Mouse (Mus musculus): Measurements from ENCODE around the gene Ptges3l. TPM values are rescaled to one million over a fixed set of nuclear protein-coding genes. Genes with fewer than 3 reads are reported as not detected.
"Not testable (repeated sequence)": the region's sequence is repeated elsewhere in the genome, so short reads cannot be mapped to it uniquely, and the experiment has no call there.

Ptges3l gene
- 8.9 and 10.3 TPM in 2 replicates for polyA plus RNA-seq (2014; fragmentation: Nextera tagmentation; extraction: Ambion mirVana)

- Histone ChIP-seq H3K9ac (ENCODE audit: low read depth, low read length) (peak within 1 kb of the TSS; percentile 82), H3K27me3 (ENCODE audit: control insufficient read depth, insufficient read depth, low read length) (no peaks in the 10 kb centered on the region), H3K4me1 (ENCODE audit: control insufficient read depth, insufficient read depth, low read length) (peaks cover 19% of the 10 kb centered on the region), H3K4me2 (replicated peaks; ENCODE audit: low read depth, low read length) (peak within 1 kb of the TSS; percentile 78), H3K36me3 (ENCODE audit: control insufficient read depth, insufficient read depth, low read length) (peaks cover 8% of the 10 kb centered on the region), H3K27ac (ENCODE audit: low read depth, low read length) (peak within 1 kb of the TSS; percentile 80), H3K9me3 (ENCODE audit: control insufficient read depth, low read length) (no peaks in the 10 kb centered on the region), H3K4me3 (ENCODE audit: low read length) (peak within 1 kb of the TSS; percentile 95)
- peak; percentile 93 for ATAC-seq (ENCODE audit: low FRiP score, low TSS enrichment)
- WGBS, result under 1% methylated on average over 69 of the region's 81 CpGs
These were observed at the start of gene Ptges3l, which contains the start of gene Rundc1 for GRCm38 (mm10) chr11:101424925-101425813. Gene Ptges3l (minus strand): TSS chr11:101425333. Gene Rundc1 (plus strand): TSS chr11:101425085.

GRCm38 (mm10) chr11:101474298-101474697, 49.2 kb upstream of the Ptges3l start:
- Histone ChIP-seq H3K4me1 (ENCODE audit: control insufficient read depth, insufficient read depth, low read length) (peaks cover 4% of the 10 kb centered on the region; the same call in 1 of the 2 replicates), H3K9me3 (ENCODE audit: control insufficient read depth, low read length) (no peaks in the 10 kb centered on the region), H3K9ac (ENCODE audit: low read depth, low read length) (no peak overlapping the region), H3K4me2 (replicated peaks; ENCODE audit: low read depth, low read length) (no peak overlapping the region), H3K4me3 (ENCODE audit: low read length) (no peak overlapping the region), H3K27me3 (ENCODE audit: control insufficient read depth, insufficient read depth, low read length) (no peaks in the 10 kb centered on the region), H3K36me3 (ENCODE audit: control insufficient read depth, insufficient read depth, low read length) (no peaks in the 10 kb centered on the region), H3K27ac (ENCODE audit: low read depth, low read length) (no peak overlapping the region)
- ATAC-seq (ENCODE audit: low FRiP score, low TSS enrichment), result no peak
- 86% methylated on average over 5 of the region's 5 CpGs for WGBS

GRCm38 (mm10) chr11:101473686-101474085, 48.6 kb upstream of the Ptges3l start:
- not testable (repeated sequence) for H3K9me3 ChIP-seq (ENCODE audit: control insufficient read depth, low read length); H3K27ac ChIP-seq (ENCODE audit: low read depth, low read length); H3K9ac ChIP-seq (ENCODE audit: low read depth, low read length); H3K4me2 ChIP-seq (replicated peaks; ENCODE audit: low read depth, low read length); ATAC-seq (ENCODE audit: low FRiP score, low TSS enrichment); H3K36me3 ChIP-seq (ENCODE audit: control insufficient read depth, insufficient read depth, low read length); H3K4me3 ChIP-seq (ENCODE audit: low read length); H3K27me3 ChIP-seq (ENCODE audit: control insufficient read depth, insufficient read depth, low read length); H3K4me1 ChIP-seq (ENCODE audit: control insufficient read depth, insufficient read depth, low read length)
- WGBS, result 81% methylated on average over 1 of the region's 1 CpGs

GRCm38 (mm10) chr11:101472336-101472735, 47.2 kb upstream of the Ptges3l start:
- 0 out of 2 replicates have a peak, but pooled peaks cover 7% of the 10 kb centered on the region for H3K4me1 ChIP-seq (ENCODE audit: control insufficient read depth, insufficient read depth, low read length)
- H3K36me3 ChIP-seq (ENCODE audit: control insufficient read depth, insufficient read depth, low read length), result no peaks in the 10 kb centered on the region
- WGBS, result 25% methylated on average over 7 of the region's 7 CpGs
- H3K4me2 ChIP-seq (replicated peaks; ENCODE audit: low read depth, low read length), result no peak overlapping the region
- no peaks in the 10 kb centered on the region for H3K9me3 ChIP-seq (ENCODE audit: control insufficient read depth, low read length)
- no peak for ATAC-seq (ENCODE audit: low FRiP score, low TSS enrichment)
- H3K27ac ChIP-seq (ENCODE audit: low read depth, low read length), result no peak overlapping the region
- H3K9ac ChIP-seq (ENCODE audit: low read depth, low read length), result no peak overlapping the region
- no peak overlapping the region for H3K4me3 ChIP-seq (ENCODE audit: low read length)
- no peaks in the 10 kb centered on the region for H3K27me3 ChIP-seq (ENCODE audit: control insufficient read depth, insufficient read depth, low read length)

- Histone ChIP-seq H3K27me3 (ENCODE audit: control insufficient read depth, insufficient read depth, low read length) (no peaks in the 10 kb centered on the region), H3K9me3 (ENCODE audit: control insufficient read depth, low read length) (no peaks in the 10 kb centered on the region), H3K4me1 (ENCODE audit: control insufficient read depth, insufficient read depth, low read length) (0 out of 2 replicates have a peak, but pooled peaks cover 7% of the 10 kb centered on the region), H3K27ac (ENCODE audit: low read depth, low read length) (no peak overlapping the region), H3K4me3 (ENCODE audit: low read length) (no peak overlapping the region), H3K4me2 (replicated peaks; ENCODE audit: low read depth, low read length) (no peak overlapping the region), H3K9ac (ENCODE audit: low read depth, low read length) (no peak overlapping the region), H3K36me3 (ENCODE audit: control insufficient read depth, insufficient read depth, low read length) (no peaks in the 10 kb centered on the region)
- WGBS, result 43% methylated on average over 3 of the region's 3 CpGs
- ATAC-seq (ENCODE audit: low FRiP score, low TSS enrichment), result no peak
These were observed 46.8 kb upstream of the Ptges3l start for GRCm38 (mm10) chr11:101471926-101472325.

GRCm38 (mm10) chr11:101470206-101470605, 45.1 kb upstream of the Ptges3l start:
- no peak overlapping the region for H3K4me3 ChIP-seq (ENCODE audit: low read length)
- no peaks in the 10 kb centered on the region for H3K9me3 ChIP-seq (ENCODE audit: control insufficient read depth, low read length)
- ATAC-seq (ENCODE audit: low FRiP score, low TSS enrichment), result no peak
- no peak overlapping the region for H3K4me2 ChIP-seq (replicated peaks; ENCODE audit: low read depth, low read length)
- no peak overlapping the region for H3K9ac ChIP-seq (ENCODE audit: low read depth, low read length)
- H3K27ac ChIP-seq (ENCODE audit: low read depth, low read length), result no peak overlapping the region
- no peaks in the 10 kb centered on the region for H3K36me3 ChIP-seq (ENCODE audit: control insufficient read depth, insufficient read depth, low read length)
- 0 out of 2 replicates have a peak, but pooled peaks cover 7% of the 10 kb centered on the region for H3K4me1 ChIP-seq (ENCODE audit: control insufficient read depth, insufficient read depth, low read length)
- WGBS, result 51% methylated on average over 7 of the region's 7 CpGs
- H3K27me3 ChIP-seq (ENCODE audit: control insufficient read depth, insufficient read depth, low read length), result no peaks in the 10 kb centered on the region

- Histone ChIP-seq H3K4me2 (replicated peaks; ENCODE audit: low read depth, low read length) (peak overlapping the region; percentile 90), H3K4me1 (ENCODE audit: control insufficient read depth, insufficient read depth, low read length) (peaks cover 14% of the 10 kb centered on the region; the same call in 1 of the 2 replicates), H3K4me3 (ENCODE audit: low read length) (peak overlapping the region; percentile 74; the same call in 1 of the 2 replicates), H3K27me3 (ENCODE audit: control insufficient read depth, insufficient read depth, low read length) (no peaks in the 10 kb centered on the region), H3K27ac (ENCODE audit: low read depth, low read length) (no peak overlapping the region), H3K9me3 (ENCODE audit: control insufficient read depth, low read length) (no peaks in the 10 kb centered on the region), H3K9ac (ENCODE audit: low read depth, low read length) (no peak overlapping the region), H3K36me3 (ENCODE audit: control insufficient read depth, insufficient read depth, low read length) (no peaks in the 10 kb centered on the region)
- 62% methylated on average over 4 of the region's 4 CpGs for WGBS
- no peak for ATAC-seq (ENCODE audit: low FRiP score, low TSS enrichment)
These were observed 44.0 kb upstream of the Ptges3l start for GRCm38 (mm10) chr11:101469155-101469554.

- Histone ChIP-seq H3K9ac (ENCODE audit: low read depth, low read length) (peak overlapping the region; percentile 72), H3K27me3 (ENCODE audit: control insufficient read depth, insufficient read depth, low read length) (no peaks in the 10 kb centered on the region), H3K36me3 (ENCODE audit: control insufficient read depth, insufficient read depth, low read length) (no peaks in the 10 kb centered on the region), H3K27ac (ENCODE audit: low read depth, low read length) (no peak overlapping the region), H3K4me2 (replicated peaks; ENCODE audit: low read depth, low read length) (peak overlapping the region; percentile 90), H3K4me3 (ENCODE audit: low read length) (peak overlapping the region; percentile 74), H3K4me1 (ENCODE audit: control insufficient read depth, insufficient read depth, low read length) (peaks cover 18% of the 10 kb centered on the region), H3K9me3 (ENCODE audit: control insufficient read depth, low read length) (no peaks in the 10 kb centered on the region)
- WGBS, result 3% methylated on average over 13 of the region's 13 CpGs
- no peak for ATAC-seq (ENCODE audit: low FRiP score, low TSS enrichment)
These were observed 43.6 kb upstream of the Ptges3l start for GRCm38 (mm10) chr11:101468731-101469130.

- H3K36me3 ChIP-seq (ENCODE audit: control insufficient read depth, insufficient read depth, low read length), result no peaks in the 10 kb centered on the region
- H3K27ac ChIP-seq (ENCODE audit: low read depth, low read length), result no peak overlapping the region
- peak overlapping the region; percentile 90 for H3K4me2 ChIP-seq (replicated peaks; ENCODE audit: low read depth, low read length)
- H3K4me1 ChIP-seq (ENCODE audit: control insufficient read depth, insufficient read depth, low read length), result peaks cover 22% of the 10 kb centered on the region
- ATAC-seq (ENCODE audit: low FRiP score, low TSS enrichment), result peak; percentile 6; the same call in 1 of the 2 replicates
- peak overlapping the region; percentile 72 for H3K9ac ChIP-seq (ENCODE audit: low read depth, low read length)
- H3K4me3 ChIP-seq (ENCODE audit: low read length), result peak overlapping the region; percentile 74
- H3K9me3 ChIP-seq (ENCODE audit: control insufficient read depth, low read length), result no peaks in the 10 kb centered on the region
- WGBS, result 1% methylated on average over 31 of the region's 31 CpGs
- H3K27me3 ChIP-seq (ENCODE audit: control insufficient read depth, insufficient read depth, low read length), result no peaks in the 10 kb centered on the region
These were observed 43.1 kb upstream of the Ptges3l start for GRCm38 (mm10) chr11:101468263-101468688.

All from kidney, embryonic 14.5 days (tissue).